Mouse (Mus musculus) neural tube, embryonic 12.5 days (tissue): ENCODE data around the gene Tmem114. TPM values are rescaled to one million over a fixed set of nuclear protein-coding genes. Genes with fewer than 3 reads are reported as not detected.

ENCODE experiments used
- ATAC-seq: fragments of 200-750 bp; cut with Nextera tagmentation; 2 replicates; pipeline ENCODE4 v1.8.0; 2017; ENCODE audit warnings: low read depth, mild to moderate bottlenecking, moderate TSS enrichment, moderate library complexity; ENCODE audit not compliant: low FRiP score
- H3K27ac ChIP-seq: fragments of 300-500 bp; sonication (generic); 2 replicates; pipeline ENCODE4 v1.5.1; 2016
- H3K27me3 ChIP-seq: fragments of 300-500 bp; sonication (generic); replicated peaks from 2 replicates; pipeline ENCODE4 v1.6.1; 2016; ENCODE audit warnings: mild to moderate bottlenecking
- H3K36me3 ChIP-seq: fragments of 300-500 bp; sonication (generic); 2 replicates; pipeline ENCODE4 v1.6.1; 2016; ENCODE audit warnings: mild to moderate bottlenecking
- H3K4me1 ChIP-seq: fragments of 300-500 bp; sonication (generic); 2 replicates; pipeline ENCODE4 v1.6.1; 2016
- H3K4me2 ChIP-seq: fragments of 300-500 bp; sonication (generic); replicated peaks from 2 replicates; pipeline ENCODE4 v1.6.1; 2016; ENCODE audit warnings: mild to moderate bottlenecking
- H3K4me3 ChIP-seq: fragments of 300-500 bp; sonication (generic); 2 replicates; pipeline ENCODE4 v1.5.1; 2016
- H3K9ac ChIP-seq: fragments of 300-500 bp; sonication (generic); 2 replicates; pipeline ENCODE4 v1.6.1; 2016; ENCODE audit warnings: mild to moderate bottlenecking
- H3K9me3 ChIP-seq: fragments of 300-500 bp; sonication (generic); 2 replicates; pipeline ENCODE4 v1.6.1; 2016; ENCODE audit warnings: mild to moderate bottlenecking
- WGBS: fragments of 180-500 bp; shearing (Covaris S2); methylation state at CpG from one replicate; pipeline ENCODE4 v1.1.7; 2016; 5-methylcytosine and 5-hydroxymethylcytosine counted together
- polyA plus RNA-seq: library from polyadenylated mRNA; unstranded; fragments of >200 nt; fragmentation: Nextera tagmentation; extraction: Ambion mirVana; gene quantifications from 2 replicates; pipeline ENCODE4 v1.2.1, GENCODE M21; 2016

The Tmem114 gene
- polyA plus RNA-seq, 1 experiment from 2014 or later, result not detected

DNA sequence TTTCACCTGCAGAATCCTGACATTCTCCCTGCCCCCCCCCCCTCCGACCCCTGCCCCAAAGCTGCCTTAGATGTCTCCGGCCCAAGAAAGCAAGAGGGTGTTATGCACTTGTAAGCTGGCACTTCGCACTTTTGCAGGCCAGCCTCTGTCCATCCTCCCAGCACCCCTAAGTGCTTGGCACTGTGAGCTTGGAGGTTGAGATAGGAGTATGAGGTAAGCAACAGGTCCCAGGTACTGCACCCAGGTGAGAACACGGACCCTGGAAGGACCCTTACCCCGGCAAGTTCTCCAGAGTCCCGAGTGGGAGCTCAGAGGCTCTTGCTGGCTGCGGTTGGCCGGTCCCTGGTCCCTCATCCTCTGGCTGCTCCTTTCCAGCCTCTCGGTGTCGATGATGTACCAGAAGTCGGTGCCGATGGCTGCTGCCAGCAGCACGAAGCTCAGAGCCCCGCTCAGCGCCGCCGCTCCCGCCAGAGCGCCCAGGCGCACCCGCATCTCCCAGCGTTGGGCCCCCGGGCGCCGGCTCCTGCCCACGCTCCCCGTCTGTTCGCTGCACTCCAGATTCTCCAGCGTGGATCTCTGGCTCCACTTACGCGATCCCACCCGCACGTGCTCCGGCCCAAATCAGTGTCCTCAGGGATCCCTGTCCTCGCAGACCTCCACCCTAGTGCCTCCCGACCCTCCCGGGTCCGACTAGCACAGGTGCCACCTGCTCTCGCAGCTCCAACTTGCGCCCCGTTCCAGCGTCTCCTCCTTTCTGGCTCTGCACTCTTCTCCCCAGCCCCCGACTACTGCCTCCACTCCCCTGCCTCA is 570 bp downstream of the Tmem114 start:
- peaks cover 9% of the 10 kb centered on the region for H3K4me1 ChIP-seq
- H3K36me3 ChIP-seq, result no peaks in the 10 kb centered on the region
- peak overlapping the region; percentile 29 for H3K4me3 ChIP-seq
- no peak overlapping the region for H3K27ac ChIP-seq
- peaks cover 40% of the 10 kb centered on the region for H3K27me3 ChIP-seq
- no peak for ATAC-seq
- peak overlapping the region; percentile 42; the same call in 1 of the 2 replicates for H3K9ac ChIP-seq
- H3K4me2 ChIP-seq, result peak overlapping the region; percentile 67
- 4% methylated on average over 43 of the region's 43 CpGs for WGBS
- no peaks in the 10 kb centered on the region for H3K9me3 ChIP-seq

- Histone ChIP-seq H3K4me1 (peaks cover 9% of the 10 kb centered on the region), H3K4me3 (no peak overlapping the region), H3K4me2 (no peak overlapping the region), H3K36me3 (no peaks in the 10 kb centered on the region), H3K27me3 (peaks cover 40% of the 10 kb centered on the region), H3K9me3 (no peaks in the 10 kb centered on the region), H3K27ac (no peak overlapping the region), H3K9ac (no peak overlapping the region)
- 35% methylated on average over 7 of the region's 7 CpGs for WGBS
- ATAC-seq, result peak; percentile 50; the same call in 1 of the 2 replicates
These were observed 1.3 kb downstream of the Tmem114 start for GRCm38 (mm10) chr16:8423626-8424114.

- H3K36me3 ChIP-seq, result no peaks in the 10 kb centered on the region
- no peak for ATAC-seq
- H3K4me3 ChIP-seq, result no peak overlapping the region
- no peaks in the 10 kb centered on the region for H3K9me3 ChIP-seq
- H3K27ac ChIP-seq, result no peak overlapping the region
- H3K4me1 ChIP-seq, result peaks cover 18% of the 10 kb centered on the region
- WGBS, result 87% methylated on average over 4 of the region's 4 CpGs
- no peak overlapping the region for H3K9ac ChIP-seq
- peaks cover 33% of the 10 kb centered on the region for H3K27me3 ChIP-seq
- no peak overlapping the region for H3K4me2 ChIP-seq
These were observed 4.1 kb downstream of the Tmem114 start for GRCm38 (mm10) chr16:8420842-8421241.

- H3K4me2 ChIP-seq, result no peak overlapping the region
- 71% methylated on average over 10 of the region's 10 CpGs for WGBS
- H3K4me3 ChIP-seq, result no peak overlapping the region
- H3K9me3 ChIP-seq, result no peaks in the 10 kb centered on the region
- no peaks in the 10 kb centered on the region for H3K36me3 ChIP-seq
- ATAC-seq, result no peak
- peaks cover 18% of the 10 kb centered on the region for H3K4me1 ChIP-seq
- H3K27me3 ChIP-seq, result peaks cover 28% of the 10 kb centered on the region
- H3K9ac ChIP-seq, result no peak overlapping the region
- H3K27ac ChIP-seq, result no peak overlapping the region
These were observed 4.6 kb downstream of the Tmem114 start for GRCm38 (mm10) chr16:8420381-8420780.

- Histone ChIP-seq H3K4me2 (no peak overlapping the region), H3K36me3 (no peaks in the 10 kb centered on the region), H3K9ac (no peak overlapping the region), H3K27me3 (peaks cover 21% of the 10 kb centered on the region), H3K27ac (no peak overlapping the region), H3K4me1 (peaks cover 15% of the 10 kb centered on the region), H3K9me3 (no peaks in the 10 kb centered on the region), H3K4me3 (no peak overlapping the region)
- ATAC-seq, result no peak
- 91% methylated on average over 8 of the region's 8 CpGs for WGBS
These were observed 5.3 kb downstream of the Tmem114 start for GRCm38 (mm10) chr16:8419666-8420065.

DNA sequence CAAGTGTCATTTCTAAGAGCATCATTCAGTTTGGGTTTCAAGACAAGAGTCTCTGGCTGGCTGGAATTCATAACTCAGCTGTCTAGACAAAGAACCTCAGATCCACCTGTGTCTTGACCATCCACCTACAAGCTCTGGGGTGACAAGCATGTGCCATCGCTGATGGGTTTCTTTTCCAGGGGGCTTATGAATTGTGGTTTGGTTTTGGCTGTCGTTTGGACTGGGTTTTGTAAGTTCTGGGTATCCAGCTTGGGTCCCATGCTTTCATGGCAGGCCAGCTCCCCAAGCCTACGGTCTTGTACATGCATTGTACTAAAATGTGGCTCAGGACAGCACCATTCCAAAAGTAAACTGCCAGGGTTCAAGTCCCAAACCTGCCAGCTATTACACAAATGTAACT is 6.8 kb downstream of the Tmem114 start:
- H3K36me3 ChIP-seq, result no peaks in the 10 kb centered on the region
- H3K4me1 ChIP-seq, result peaks cover 9% of the 10 kb centered on the region; the same call in 1 of the 2 replicates
- no peak overlapping the region for H3K4me2 ChIP-seq
- no peak overlapping the region for H3K9ac ChIP-seq
- no peak for ATAC-seq
- H3K27me3 ChIP-seq, result peaks cover 6% of the 10 kb centered on the region
- WGBS, result 91% methylated on average over 3 of the region's 3 CpGs
- no peak overlapping the region for H3K27ac ChIP-seq
- no peak overlapping the region for H3K4me3 ChIP-seq
- H3K9me3 ChIP-seq, result no peaks in the 10 kb centered on the region

DNA sequence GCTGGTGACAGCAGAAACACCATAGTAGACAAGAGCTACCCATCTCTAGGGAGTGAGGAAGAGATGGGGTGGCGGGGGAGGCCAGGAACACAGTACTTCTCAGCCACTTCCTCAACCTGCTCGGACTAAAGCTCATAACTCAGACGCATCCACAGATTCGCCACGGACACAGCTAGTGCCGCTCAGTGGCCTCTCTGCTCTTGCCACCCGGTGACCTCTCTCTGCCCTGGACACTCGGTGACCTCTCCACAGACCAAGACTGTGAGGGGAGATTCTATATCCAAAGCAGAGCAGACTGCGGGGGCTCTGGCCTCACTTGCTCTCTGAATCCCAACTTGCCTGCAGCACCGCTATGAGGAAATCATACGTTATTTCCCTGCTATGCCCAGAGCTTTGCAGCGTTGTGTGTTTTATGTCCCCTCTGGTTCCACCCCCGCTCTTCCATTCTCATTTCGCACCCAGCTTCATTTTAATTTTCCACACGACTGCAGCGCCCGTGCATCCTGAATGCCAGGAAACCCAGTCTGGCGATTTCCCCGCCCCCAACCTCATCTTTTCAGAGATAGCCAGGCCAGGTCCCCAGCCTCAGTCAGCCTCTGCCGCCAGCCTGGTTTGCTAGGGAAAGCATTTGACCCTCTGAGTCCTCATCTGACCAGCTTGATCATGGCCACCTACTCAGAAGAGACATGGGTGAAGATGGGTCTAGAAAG is 7.8 kb downstream of the Tmem114 start:
- 50% methylated on average over 20 of the region's 20 CpGs for WGBS
- Histone ChIP-seq H3K36me3 (no peaks in the 10 kb centered on the region), H3K4me2 (0 out of 2 replicates have a peak overlapping the region, but pooled peaks have one; percentile 7), H3K9me3 (no peaks in the 10 kb centered on the region), H3K4me1 (peaks cover 9% of the 10 kb centered on the region; the same call in 1 of the 2 replicates), H3K9ac (no peak overlapping the region), H3K27ac (no peak overlapping the region; the same call in 1 of the 2 replicates), H3K4me3 (no peak overlapping the region), H3K27me3 (no peaks in the 10 kb centered on the region)
- no peak; the same call in 1 of the 2 replicates for ATAC-seq

DNA sequence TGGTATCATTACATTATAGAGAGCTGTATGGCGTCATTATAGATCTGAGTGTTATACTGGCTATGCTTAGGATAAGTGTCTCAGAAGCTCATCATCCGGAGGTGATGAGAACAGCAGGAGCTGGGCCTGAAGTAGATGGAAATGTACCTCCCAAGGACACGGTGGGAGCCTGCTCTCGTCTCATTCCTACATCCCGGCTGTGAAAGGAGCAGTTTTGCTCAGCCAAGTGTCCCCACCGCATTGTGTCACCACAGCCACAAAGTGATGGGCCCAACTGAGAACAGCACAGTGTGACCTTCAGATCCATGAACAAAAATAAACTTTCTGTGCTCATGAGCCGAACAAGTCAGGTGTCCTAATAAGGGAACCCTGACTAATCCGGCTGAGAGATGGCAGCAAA is 8.9 kb downstream of the Tmem114 start:
- 82% methylated on average over 8 of the region's 8 CpGs for WGBS
- H3K4me2 ChIP-seq, result no peak overlapping the region

DNA sequence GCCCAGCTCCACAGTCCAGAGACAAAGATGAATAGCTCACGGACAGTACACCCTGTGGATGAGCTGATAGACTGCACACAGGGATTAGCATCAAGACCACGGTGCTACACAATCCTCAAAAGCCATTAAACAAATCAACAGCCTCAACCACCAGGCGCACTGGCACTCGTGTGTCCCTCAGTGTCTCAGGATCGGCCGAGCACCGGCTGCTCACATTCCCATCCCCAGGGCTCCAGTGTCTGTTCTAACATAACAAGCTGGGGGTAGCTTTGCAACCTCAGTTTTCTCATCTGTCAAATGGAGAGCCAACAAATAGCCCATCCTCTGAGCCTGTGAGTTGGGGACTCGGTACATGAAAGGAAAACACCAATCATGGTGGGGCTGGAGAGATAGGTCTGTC is 11.5 kb downstream of the Tmem114 start:
- peaks cover 9% of the 10 kb centered on the region; the same call in 1 of the 2 replicates for H3K4me1 ChIP-seq
- no peaks in the 10 kb centered on the region for H3K9me3 ChIP-seq
- H3K4me2 ChIP-seq, result no peak overlapping the region
- no peak for ATAC-seq
- WGBS, result 72% methylated on average over 8 of the region's 8 CpGs
- H3K36me3 ChIP-seq, result no peaks in the 10 kb centered on the region
- H3K27ac ChIP-seq, result no peak overlapping the region
- 0 out of 2 replicates have a peak, but pooled peaks cover 8% of the 10 kb centered on the region for H3K27me3 ChIP-seq
- H3K9ac ChIP-seq, result no peak overlapping the region
- H3K4me3 ChIP-seq, result no peak overlapping the region

More for the DNA sequence above, 8.9 kb downstream of the Tmem114 start:
- no peak overlapping the region for H3K4me3 ChIP-seq
- H3K9ac ChIP-seq, result no peak overlapping the region
- peaks cover 9% of the 10 kb centered on the region; the same call in 1 of the 2 replicates for H3K4me1 ChIP-seq
- no peaks in the 10 kb centered on the region for H3K9me3 ChIP-seq
- no peak for ATAC-seq
- H3K27ac ChIP-seq, result no peak overlapping the region
- H3K36me3 ChIP-seq, result no peaks in the 10 kb centered on the region
- no peaks in the 10 kb centered on the region for H3K27me3 ChIP-seq

- 12% methylated on average over 7 of the region's 7 CpGs for WGBS
- H3K4me1 ChIP-seq, result peaks cover 3% of the 10 kb centered on the region; the same call in 1 of the 2 replicates
- H3K4me3 ChIP-seq, result no peak overlapping the region
- H3K27me3 ChIP-seq, result peaks cover 12% of the 10 kb centered on the region
- H3K27ac ChIP-seq, result no peak overlapping the region
- peak; percentile 55; the same call in 1 of the 2 replicates for ATAC-seq
- no peaks in the 10 kb centered on the region for H3K9me3 ChIP-seq
- H3K9ac ChIP-seq, result no peak overlapping the region
- no peak overlapping the region for H3K4me2 ChIP-seq
- H3K36me3 ChIP-seq, result no peaks in the 10 kb centered on the region
These were observed 12.7 kb downstream of the Tmem114 start for GRCm38 (mm10) chr16:8412213-8412612.

DNA sequence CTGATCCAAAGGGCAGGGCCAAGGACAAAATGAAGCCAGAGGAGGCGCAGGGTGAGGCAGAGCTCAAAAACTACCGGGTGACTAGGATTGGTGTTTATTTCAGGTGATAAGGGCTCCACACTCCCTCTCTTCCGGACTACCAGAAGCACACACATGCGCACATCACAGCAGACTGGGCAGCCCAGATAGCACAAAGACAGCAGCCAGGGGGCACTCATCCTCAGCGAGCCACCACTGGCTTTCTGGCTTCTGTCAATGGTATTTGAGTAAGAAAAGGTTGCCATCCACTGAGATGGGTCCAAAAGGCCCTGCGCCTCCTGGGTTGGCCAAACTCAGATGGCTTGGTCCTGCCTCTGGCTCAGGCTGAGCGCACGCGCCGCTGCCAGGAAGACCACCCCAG is 15.7 kb downstream of the Tmem114 start:
- Histone ChIP-seq H3K9ac (no peak overlapping the region), H3K9me3 (no peaks in the 10 kb centered on the region), H3K4me1 (no peaks in the 10 kb centered on the region), H3K27ac (no peak overlapping the region), H3K27me3 (peaks cover 12% of the 10 kb centered on the region), H3K36me3 (no peaks in the 10 kb centered on the region), H3K4me3 (no peak overlapping the region), H3K4me2 (0 out of 2 replicates have a peak overlapping the region, but pooled peaks have one; percentile 1)
- 25% methylated on average over 10 of the region's 10 CpGs for WGBS
- no peak for ATAC-seq

DNA sequence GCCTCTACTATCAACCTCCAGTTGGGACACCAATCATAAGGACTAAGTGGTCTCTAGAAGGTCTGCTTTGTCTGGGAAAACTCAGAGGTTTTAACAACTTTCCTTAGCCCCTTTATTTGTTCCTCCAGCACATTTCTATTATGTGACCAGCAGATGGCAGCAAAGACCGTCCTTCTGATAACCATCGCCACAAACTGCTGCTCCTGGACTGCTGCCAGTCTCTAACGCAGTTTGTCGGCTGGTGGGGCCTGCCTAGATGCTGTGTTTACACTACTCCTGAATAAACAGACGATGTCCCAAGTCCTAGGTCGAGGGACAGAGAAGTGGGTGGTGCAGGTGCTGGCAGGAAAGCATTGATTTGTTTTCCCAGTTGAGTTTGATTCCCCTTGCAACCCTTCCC is 18.2 kb downstream of the Tmem114 start:
- Histone ChIP-seq H3K4me1 (peaks cover under 1% of the 10 kb centered on the region; the same call in 1 of the 2 replicates), H3K36me3 (no peaks in the 10 kb centered on the region), H3K4me3 (no peak overlapping the region), H3K27ac (no peak overlapping the region), H3K27me3 (peaks cover 12% of the 10 kb centered on the region), H3K9ac (no peak overlapping the region), H3K4me2 (no peak overlapping the region), H3K9me3 (no peaks in the 10 kb centered on the region)
- no peak for ATAC-seq
- WGBS, result 1% methylated on average over 6 of the region's 6 CpGs
